Mouse (Mus musculus) brain, embryonic 14.5 days (tissue): ENCODE results near the gene Tmed9. TPM values are rescaled to one million over a fixed set of nuclear protein-coding genes. Genes with fewer than 3 reads are reported as not detected.
"Not testable (repeated sequence)": the region's sequence is repeated elsewhere in the genome, so short reads cannot be mapped to it uniquely, and the experiment has no call there.

Source experiments
- DNase-seq: peaks from one replicate; pipeline ENCODE4 v3.0.0-alpha.2; 2011; ENCODE audit warnings: low read depth
- CTCF ChIP-seq: fragments of 200-500 bp; IDR thresholded peaks from 2 replicates; pipeline ENCODE4 v1.5.1; 2012; ENCODE audit warnings: inconsistent platforms, mild to moderate bottlenecking, moderate library complexity, borderline replicate concordance; ENCODE audit not compliant: insufficient read depth, insufficient read length; ENCODE audit errors: extremely low read depth
- POLR2A ChIP-seq: fragments of 200-500 bp; IDR thresholded peaks from 2 replicates; pipeline ENCODE4 v1.6.1; 2012; ENCODE audit warnings: mild to moderate bottlenecking, inconsistent platforms, borderline replicate concordance; ENCODE audit not compliant: poor library complexity, insufficient read depth, insufficient read length, severe bottlenecking; ENCODE audit errors: extremely low read depth
- polyA plus RNA-seq: library from polyadenylated mRNA; depleted of rRNA; stranded (reverse); fragments of >200 nt; gene quantifications from 2 replicates; pipeline ENCODE4 v1.2.3, GENCODE M21; 2012

Gene Tmed9
- polyA plus RNA-seq, 1 experiment: 99.3 TPM

DNA sequence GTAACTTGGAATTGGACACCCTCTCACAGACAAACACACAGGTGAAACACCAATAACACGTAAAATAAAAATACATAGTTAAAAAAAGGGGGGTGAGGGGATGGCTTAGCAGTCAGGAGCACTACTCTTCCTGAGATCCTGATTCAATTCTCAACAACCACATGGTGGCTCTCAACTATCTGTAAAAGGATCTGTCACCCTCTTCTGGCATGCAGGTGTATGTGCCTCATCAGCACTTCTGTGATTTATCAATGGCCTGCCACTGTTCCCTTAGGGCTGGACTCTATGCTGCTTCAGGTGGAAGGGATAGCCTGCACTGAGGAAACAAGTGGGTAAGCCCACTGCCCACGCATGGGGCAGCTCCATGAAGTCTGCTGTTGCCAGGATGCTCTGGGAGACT is 32.6 kb upstream of the Tmed9 start:
- DNase-seq: no peak

DNA sequence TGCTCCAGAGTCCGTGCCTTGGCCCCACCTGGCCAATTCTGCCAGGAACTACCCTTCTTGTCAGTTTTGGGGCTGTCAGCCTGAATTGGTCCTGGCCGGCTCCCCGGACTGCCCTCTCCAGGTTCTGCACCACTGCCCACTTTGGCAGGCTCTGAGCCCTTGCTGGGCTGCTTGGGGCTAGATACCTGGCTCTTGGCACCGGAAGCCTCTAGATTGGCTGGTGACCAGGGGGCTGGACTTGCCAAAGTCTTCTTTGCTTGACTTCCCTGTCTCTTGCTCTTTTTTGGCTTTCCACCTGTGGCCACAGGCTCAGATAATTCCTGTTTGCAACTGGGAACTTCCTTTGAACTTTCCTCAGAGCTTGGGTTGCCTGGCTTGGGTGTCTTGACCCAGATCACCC is 30.6 kb upstream of the Tmed9 start:
- TF ChIP-seq POLR2A (no peak), CTCF (no peak)
- DNase-seq: no peak

More for the DNA sequence above, 32.6 kb upstream of the Tmed9 start:
- TF ChIP-seq POLR2A: no peak

DNA sequence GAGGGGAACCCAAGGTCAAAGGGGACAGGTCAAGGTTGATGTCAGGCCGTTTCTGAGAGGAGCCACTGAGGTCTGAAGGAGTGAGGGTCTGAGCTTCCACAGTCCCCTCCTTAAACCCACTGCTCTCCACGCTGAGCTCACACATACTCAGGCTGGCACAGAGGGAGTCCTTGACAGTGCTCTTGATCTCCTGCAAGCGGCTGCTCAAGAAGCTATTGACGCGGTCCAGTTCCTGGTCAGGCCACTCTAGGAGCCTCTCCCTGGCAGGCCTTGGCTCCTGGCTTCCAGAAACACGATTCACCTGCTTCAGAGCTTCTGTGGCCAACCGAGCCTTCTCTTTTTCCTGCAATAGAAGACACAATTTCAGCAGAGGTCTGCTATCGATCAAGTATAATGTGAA is 30.1 kb upstream of the Tmed9 start:
- TF ChIP-seq POLR2A (no peak), CTCF (no peak)
- no peak for DNase-seq

DNA sequence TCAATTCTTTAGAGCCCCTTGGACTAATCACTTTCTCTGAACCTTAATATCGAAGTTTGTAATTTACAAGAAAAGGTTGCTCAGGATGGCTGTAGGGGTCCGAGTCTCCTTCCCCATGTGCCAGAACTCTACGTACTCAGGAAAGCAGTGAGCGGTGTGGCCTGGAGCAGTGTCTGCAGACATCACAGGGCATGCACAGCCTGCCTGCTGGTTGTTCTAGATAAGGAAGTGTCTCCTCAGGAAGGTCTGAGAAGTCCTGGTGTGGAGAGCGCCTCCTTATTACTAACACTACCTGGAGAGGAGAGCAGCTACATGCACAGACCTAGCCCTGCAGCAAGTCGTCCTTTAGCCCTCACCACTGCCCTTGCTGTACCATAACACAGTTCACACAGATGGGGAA is 28.7 kb upstream of the Tmed9 start:
- no peak for DNase-seq

DNA sequence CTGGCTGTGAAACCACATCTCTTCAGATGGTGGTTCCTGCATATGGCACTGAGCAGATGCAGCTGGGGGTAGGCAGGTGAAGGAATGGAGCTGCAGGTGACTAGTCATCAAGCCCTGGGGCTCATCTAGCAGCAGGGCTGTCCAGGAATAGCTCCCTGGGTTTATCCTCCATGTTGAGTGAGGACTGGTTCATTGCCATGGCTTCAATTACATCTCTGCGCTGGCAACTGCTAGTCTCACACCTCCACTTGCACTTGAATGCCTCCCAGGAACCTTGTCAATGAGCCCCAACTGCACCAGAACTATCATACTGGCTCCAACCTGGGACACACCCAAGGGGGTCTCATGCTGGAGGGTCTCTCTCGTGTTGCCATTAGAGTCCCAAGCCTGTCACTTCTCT is 25.6 kb upstream of the Tmed9 start:
- TF ChIP-seq CTCF (no peak), POLR2A (no peak)
- no peak for DNase-seq

More for the DNA sequence above, 28.7 kb upstream of the Tmed9 start:
- TF ChIP-seq POLR2A (no peak), CTCF (no peak)

DNA sequence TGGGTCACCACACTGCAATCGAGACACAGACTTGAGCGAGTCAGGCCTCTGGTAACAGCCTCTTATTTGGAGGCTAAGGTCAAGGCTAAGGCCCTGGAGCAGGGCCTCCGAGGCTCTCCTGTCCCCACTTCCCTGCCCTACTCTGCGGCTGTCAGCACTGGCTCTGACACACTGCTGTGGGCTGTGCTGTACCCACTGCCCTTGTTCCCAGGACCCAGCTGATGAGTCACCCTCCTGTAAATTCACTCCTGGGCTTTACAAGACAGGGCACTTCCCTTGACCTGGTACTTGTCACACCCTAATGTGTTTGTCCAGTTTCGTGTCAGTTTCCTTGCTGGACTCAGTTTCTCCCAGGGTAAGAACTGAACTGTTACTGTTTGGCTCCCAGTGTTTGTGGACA is 25.1 kb upstream of the Tmed9 start:
- TF ChIP-seq POLR2A (no peak), CTCF (no peak)
- no peak for DNase-seq

DNA sequence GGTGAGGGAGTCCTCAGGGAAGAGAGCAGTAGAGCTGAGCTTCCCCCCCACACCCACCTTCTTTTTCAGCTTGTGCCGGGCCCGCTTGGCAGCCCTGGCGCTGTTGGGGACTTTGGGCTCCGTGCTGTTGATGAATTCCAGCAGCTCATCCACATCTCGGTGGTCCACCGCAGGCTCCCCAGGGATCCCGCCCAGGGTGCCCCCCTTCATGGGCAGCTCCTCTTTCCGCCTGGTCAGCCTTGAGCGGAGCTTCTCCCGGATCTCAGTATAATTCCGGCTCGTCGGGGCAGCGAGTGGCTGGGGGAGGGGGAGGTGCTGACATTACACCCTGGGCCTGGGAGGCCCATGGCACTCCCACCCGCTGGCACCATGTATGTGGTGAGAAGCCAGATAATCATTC is 24.5 kb upstream of the Tmed9 start:
- no peak for TF ChIP-seq POLR2A
- TF ChIP-seq CTCF: no peak
- DNase-seq: no peak

DNA sequence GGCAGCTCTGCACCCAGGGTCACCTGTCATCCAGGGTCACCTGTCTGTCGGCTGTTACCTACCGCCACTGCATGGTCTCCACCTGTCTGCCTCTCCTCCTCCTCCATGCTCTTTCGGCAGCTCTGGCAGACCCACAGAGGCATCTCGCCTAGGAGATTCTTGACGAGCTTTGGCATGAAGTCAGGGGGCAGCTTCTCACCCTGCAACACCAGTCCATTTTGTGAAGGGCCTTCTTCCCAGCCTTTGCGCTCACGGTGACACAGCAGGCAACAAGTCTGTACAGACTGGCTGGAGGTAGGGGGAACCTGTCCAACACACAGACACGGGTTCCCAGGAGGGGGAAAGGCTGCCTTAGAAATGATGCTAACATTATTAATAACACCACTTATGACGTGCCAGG is 17.6 kb upstream of the Tmed9 start:
- DNase-seq: no peak

DNA sequence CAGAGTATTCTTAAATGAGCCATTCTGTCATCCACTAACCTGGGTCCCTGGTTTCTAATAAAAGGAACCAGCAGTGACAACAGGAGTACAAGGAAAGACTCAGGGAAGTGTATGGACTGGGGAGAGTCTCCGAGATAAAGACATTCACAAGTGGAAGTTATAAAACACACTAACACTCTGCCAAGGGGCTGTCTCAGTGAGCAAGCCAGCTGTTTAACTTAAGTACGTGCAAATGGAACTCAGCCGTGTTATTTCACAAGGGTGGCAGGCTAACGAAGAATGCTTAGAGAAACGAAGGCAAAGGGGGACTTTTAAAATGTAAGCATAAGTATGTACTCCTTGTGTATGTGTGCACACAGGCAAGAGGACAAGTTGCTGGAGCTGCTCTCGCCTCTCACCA is 16.0 kb upstream of the Tmed9 start:
- TF ChIP-seq CTCF: no peak
- TF ChIP-seq POLR2A: no peak
- DNase-seq: no peak

More for the DNA sequence above, 17.6 kb upstream of the Tmed9 start:
- TF ChIP-seq POLR2A (no peak), CTCF (no peak)

DNA sequence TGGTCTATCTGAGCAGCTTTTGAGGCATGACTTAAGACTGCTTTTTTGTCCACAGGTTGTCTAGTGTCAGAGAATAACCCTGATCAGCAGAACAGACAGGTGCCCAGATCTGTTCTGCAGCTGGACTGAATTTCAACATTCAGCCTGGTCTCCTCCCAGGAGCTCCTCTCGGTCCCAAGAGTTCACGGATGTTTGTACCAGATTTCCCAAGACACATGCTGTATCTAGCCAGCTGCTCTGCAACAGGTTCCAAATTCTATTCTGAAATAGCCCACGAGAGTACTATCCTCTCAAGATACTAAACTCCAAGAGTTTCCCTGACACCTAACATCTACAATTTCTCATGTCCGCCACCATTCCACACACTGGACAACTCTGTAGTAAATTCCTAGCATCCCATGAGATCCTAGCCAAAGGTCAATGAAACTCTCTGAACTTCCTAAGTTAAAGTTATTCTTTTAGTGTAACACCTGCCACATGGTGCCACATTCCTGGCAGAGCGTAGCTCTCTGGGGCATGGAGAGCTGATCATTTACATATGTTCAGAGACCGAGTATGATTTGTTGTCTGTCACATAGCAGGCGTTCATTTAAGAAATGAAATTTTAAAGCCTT is 10.2 kb upstream of the Tmed9 start:
- DNase-seq: no peak
- TF ChIP-seq POLR2A: no peak
- TF ChIP-seq CTCF: no peak

DNA sequence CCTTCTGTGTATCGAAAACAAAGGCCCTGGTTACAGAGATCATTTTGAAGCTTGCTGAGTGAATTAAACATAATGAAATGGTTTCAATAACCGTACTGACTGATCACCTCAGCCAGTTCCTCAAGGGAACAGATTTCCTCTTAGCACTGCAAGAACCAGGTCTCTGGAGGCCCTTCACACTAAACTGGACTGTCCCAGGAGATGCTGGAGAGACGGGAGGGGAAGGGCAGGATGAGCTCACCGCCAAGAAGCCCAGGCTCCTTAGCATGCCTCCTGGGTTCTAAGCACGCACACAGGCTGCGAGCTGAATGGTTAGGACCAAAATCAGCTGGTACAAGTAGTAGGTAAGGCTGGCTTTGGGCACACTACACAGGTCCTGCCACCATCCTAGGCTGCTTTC is 6.5 kb upstream of the Tmed9 start:
- TF ChIP-seq POLR2A (no peak), CTCF (no peak)
- no peak for DNase-seq

DNA sequence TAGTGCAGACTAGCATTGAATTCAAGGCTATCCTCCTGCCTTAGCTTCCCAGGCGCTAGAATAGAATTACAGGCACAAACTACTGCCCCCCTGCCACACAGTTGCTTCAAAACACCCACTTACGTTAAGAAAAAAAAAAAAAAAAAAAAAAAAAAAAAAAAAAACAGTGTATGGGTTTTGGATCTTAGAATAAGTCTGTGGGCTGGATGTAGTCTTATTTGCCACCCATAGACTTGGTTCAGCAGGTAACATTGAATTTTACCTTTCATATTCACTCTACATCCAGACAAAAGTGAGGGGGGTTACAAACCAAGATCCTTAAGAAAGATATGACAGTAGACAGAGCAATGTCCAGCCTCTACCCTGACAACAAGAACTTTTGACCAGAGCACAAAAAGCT is 5.6 kb upstream of the Tmed9 start:
- TF ChIP-seq CTCF (no peak), POLR2A (no peak)
- no peak for DNase-seq

DNA sequence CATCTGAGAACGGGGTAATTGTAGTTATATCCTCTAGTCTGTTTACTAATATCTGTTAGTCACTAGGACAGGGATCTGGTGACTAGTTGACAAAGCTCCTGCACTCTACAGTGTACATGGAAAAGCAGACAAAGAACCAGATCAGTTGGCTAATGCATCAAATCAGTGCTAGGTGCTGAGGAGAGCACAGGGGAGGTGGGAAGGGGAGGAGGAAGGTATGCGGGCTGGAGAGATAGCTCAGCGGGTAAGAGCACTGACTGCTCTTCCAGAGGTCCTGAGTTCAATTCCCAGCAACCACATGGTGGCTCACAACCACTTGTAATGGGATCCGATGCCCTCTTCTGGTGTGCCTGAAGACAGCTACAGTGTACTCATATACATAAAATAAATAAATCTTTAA is 5.0 kb upstream of the Tmed9 start:
- not testable (repeated sequence) for DNase-seq
